Mouse (Mus musculus): ENCODE measurements at regions not wholly inside any gene's neighbourhood (a gene's known extent, or its start where the extent isn't known, plus 50 kb on each side); places are given as distances from the start of the nearest gene placed in this dataset.

DNA sequence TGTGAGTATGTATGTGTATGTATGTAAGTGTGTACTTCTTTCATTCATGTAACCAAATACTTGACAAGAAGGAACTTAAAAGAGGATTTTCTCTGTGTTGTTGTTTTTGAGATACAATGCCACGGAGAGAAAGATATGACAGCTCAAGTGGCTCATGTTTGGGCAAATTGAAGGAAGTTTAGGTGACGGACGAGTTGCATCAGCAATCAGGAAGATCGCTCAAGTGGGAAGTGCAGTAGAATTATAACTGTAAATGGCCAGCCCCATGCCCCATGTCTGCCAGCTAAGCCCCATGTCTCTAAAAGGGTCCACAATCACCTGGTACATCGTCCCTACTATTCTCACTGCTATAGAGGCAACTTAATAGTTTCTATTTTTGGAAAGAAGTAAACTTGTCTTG lies 896.6 kb upstream of the Lrrc6 start:
- no peak for DNase-seq (ENCODE audit: low spot score in 2 of 2)

DNA sequence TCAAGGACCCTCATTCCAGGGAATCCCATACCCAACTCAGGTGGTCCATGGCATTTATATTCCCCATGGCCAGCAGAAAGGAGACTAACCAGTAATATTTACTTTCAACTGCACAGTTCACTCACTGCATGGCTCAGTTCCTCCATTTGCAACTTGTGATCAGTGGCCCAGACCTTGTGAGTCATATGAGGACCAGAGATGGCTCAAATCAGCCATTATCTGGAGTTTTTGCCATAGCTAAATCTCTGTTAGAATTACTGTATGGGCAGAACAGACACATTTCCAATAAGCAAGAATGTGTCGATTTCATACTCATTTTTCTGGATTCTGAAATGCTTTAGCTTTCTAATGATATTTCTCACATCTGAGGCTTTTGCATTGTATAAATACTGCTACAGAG lies 894.4 kb upstream of the Lrrc6 start:
- DNase-seq (ENCODE audit: low spot score in 2 of 2), result no peak

- no peak for DNase-seq (ENCODE audit: low spot score in 2 of 2)
Measured at GRCm38 (mm10) chr15:67391918-67392317, 891.2 kb upstream of the Lrrc6 start.

GRCm38 (mm10) chr15:67388514-67388913 lies 887.8 kb upstream of the Lrrc6 start:
- DNase-seq (ENCODE audit: low spot score in 2 of 2), result no peak

DNA sequence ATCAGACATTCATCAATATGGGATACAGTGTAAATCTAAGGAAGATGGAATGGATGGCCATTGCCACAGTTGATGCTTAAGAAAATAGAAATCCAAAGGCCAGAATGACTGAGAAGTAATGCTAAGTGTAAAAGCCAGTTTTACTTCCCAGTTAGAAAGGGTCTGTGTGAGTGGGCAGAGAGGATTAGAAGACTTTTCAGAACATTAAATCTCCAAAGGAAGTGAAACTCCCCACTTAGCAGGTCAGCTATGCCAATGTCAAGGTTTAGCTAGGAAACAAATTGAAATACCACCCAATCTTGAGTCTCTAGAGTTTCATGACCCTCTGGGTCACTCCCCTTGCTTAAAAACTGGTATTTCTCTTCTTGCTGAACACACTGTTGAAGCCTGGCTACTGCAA lies 886.2 kb upstream of the Lrrc6 start:
- no peak for DNase-seq (ENCODE audit: low spot score in 2 of 2)

DNA sequence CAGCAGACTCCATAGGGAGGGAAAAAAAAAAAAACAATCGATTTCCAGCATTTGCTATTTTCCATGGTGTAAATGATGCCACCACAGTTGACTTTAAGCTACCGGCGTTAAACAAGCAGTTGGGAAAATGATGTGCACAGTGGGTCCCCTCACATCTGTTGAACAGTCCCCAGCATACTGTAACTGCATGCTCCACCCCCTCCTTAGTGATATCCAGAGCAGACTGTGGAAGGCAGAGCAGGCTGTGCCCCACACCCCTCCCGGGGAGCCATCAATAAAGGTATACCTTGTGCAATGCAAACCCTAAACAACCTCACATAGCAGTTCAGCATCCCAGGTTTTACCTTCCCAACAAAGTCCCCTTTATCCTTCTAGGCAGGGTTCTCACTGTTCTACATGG lies 872.9 kb upstream of the Lrrc6 start:
- DNase-seq (ENCODE audit: low spot score in 2 of 2), result no peak

- peak in 1 of 2 experiments; percentile 7 for DNase-seq (ENCODE audit: low spot score in 2 of 2)
Measured at GRCm38 (mm10) chr15:67373030-67373429, 872.3 kb upstream of the Lrrc6 start.

- DNase-seq (ENCODE audit: low spot score in 2 of 2), result no peak
Measured at GRCm38 (mm10) chr15:67364099-67364756, 863.5 kb upstream of the Lrrc6 start.

GRCm38 (mm10) chr15:67361012-67361571 lies 860.4 kb upstream of the Lrrc6 start:
- DNase-seq (ENCODE audit: low spot score in 2 of 2), result no peak

DNA sequence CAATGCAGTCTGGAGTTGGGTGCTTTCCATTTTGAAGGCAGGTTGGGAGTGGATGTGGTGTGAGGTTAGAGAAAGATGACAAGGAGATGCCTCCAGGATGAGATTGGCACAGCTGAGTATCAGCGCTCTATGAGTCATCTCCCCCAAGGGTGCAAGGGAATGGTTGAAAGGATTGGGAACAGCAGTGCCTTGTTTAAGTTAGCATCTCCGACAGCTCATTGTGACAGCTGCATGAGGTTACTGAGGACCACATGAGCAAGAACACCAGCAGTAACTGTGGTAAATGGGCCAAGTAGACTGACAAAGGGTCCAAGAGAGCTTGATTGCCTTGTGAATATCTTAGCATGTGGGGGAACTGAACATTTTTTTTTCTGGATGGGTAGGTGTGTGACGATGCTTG lies 857.2 kb upstream of the Lrrc6 start:
- DNase-seq (ENCODE audit: low spot score in 2 of 2), result no peak

GRCm38 (mm10) chr15:67355334-67355733 lies 854.6 kb upstream of the Lrrc6 start:
- no peak for DNase-seq (ENCODE audit: low spot score in 2 of 2)

- DNase-seq (ENCODE audit: low spot score in 2 of 2), result no peak
Measured at GRCm38 (mm10) chr15:67354598-67355159, 854.0 kb upstream of the Lrrc6 start.

- DNase-seq (ENCODE audit: low spot score in 2 of 2), result no peak
Measured at GRCm38 (mm10) chr15:67349501-67349900, 848.8 kb upstream of the Lrrc6 start.

DNA sequence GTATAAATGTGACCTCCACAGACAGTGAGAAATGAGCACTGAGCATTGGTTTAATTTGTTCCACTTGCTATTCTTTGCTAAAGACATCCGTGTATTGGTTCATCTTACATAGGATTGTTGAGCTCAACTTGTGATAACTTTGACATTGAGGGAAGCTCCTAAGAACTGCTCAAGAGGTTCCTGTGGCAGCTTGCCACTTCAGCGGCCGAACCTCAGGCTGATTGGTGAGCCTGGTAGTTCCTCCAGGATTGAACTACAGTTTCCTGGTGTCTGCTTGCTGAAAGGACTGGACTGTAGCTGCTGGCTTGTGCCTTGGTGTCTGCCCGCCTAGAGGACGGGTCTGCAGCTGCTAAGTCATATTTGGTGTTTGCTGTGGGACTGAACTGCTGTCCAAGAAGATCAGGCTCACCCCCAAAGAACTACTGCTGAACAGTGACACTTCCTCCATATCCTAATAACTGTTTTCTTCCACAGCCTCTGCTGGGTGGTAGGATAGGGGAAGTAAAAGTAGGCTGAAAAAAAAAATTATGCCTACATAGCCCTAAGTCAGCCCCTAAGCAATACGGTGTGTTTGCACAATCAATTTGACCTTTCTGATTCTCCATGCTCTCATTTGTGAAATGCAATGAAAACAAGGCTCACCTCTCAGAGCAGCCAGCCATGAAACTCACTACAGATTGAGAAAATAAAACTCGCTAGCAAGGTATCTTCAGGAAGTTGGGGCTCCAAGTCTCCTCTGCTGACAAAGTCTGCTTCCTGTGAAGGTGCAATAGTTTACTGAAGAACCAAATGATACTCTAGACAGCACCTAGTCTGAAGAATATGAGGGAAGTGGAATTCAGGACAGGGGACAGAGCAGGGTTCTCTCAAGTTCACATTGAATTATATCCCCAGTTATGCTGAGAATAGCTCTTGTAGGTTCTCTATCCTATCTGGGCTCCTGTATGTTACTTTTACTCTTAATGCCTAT lies 844.8 kb upstream of the Lrrc6 start:
- no peak for DNase-seq (ENCODE audit: low spot score in 2 of 2)

- DNase-seq (ENCODE audit: low spot score in 2 of 2), result no peak
Measured at GRCm38 (mm10) chr15:67342050-67342449, 841.3 kb upstream of the Lrrc6 start.

- no peak for DNase-seq (ENCODE audit: low spot score in 2 of 2)
Measured at GRCm38 (mm10) chr15:67337040-67337395, 836.3 kb upstream of the Lrrc6 start.

DNA sequence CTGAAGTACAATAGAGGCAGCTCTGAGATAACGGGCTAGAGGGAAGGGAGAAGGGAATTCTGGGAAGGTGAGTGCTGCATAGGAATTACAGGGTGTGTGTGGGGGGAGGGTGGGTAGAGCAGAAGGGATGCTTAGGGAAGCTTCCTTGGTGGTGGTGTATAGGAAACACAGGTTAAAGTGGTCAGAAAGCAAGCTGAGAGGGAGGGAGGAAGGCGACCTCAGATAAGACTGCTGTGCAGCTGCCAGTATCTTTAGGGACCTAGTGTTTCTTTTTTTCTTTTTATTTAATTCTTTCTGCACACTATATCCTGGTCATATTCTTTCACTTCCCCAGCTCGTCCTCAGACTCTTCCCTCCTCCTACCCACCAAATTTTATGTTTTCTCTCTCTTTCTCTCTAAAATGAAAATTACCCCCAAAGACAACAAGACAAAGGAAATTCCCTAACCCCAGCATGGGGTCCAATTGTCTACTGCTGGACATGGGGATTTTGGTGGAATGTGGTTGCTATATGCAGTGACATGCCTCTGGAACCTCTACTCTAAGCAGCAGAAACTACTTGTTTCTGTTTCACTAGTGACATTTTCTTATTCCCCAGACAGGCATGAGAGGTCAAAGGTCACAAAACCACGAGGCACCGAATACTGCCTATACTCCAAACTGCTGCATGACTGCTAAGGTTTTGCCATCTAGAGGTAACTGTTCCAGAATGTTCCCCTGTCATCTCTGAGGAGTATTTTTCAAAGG lies 835.8 kb upstream of the Lrrc6 start:
- no peak for DNase-seq (ENCODE audit: low spot score in 2 of 2)

- DNase-seq (ENCODE audit: low spot score in 2 of 2), result peak; percentile 42 to 75
Measured at GRCm38 (mm10) chr15:67332521-67332920, 831.8 kb upstream of the Lrrc6 start.

DNA sequence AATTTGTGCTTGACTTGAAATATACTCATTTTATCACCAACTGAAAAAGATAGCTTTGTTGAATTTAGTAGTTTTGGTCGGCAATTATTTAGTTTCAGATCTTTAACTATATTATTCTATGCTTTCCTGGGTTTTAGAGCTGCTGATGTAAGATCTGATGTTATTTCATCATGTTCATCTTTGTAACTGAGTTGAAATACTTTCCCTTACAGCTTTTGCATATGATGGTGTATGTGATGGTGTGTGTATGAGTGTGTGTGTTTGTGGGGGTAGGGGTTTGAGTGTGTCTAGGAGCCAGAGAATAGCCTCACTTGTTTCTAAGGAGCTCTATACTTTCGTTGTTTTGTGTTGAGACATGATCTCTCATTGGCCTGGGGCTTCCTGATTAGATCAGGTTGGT lies 819.6 kb upstream of the Lrrc6 start:
- no peak for DNase-seq (ENCODE audit: low spot score in 2 of 2)

DNA sequence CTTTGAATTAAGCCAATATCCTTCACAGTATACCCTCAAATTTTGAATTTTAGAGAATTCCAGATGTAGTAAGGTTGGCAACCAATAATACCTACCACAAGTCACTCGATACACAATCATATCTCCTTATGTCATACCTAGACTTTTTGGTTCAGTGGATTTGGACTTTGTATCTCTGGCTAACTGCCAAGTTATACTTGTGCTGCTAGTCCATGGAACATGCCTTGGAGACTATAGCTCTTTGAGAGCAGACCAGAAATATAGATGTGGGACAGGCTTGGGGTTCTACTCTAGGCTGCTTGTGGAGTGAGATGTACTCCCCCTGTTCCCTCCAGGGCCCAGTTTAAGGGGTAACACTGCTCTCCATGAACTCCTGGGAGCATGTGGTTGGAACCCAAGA lies 814.5 kb upstream of the Lrrc6 start:
- no peak for DNase-seq (ENCODE audit: low spot score in 2 of 2)

DNA sequence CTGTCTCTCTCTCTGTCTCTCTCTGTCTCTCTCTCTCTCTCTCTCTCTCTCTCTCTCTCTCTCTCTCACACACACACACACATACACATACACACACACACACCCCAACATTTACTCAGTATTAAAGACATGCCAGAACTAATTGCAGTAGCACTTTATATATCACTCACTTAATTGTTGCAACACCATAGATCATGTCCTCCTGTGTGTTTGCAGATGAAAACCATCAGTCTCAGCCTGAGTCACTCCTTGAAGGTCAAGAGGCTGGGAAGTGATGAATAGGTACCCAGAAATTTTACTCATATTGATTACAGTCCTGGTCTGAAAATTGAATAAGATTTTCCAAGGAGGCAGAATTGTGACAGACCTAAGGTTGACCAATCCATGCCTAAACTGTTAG lies 812.9 kb upstream of the Lrrc6 start:
- no peak for DNase-seq (ENCODE audit: low spot score in 2 of 2)

Measured in layer of hippocampus, adult 18-20 months (tissue).